Mouse (Mus musculus) induced T-regulatory cell, adult 2 months (primary cell): ENCODE data around the gene Ercc6l2.
A peak's percentile ranks its signal among the peaks of the same experiment; 100 is the strongest.
"Not testable (repeated sequence)": the region's sequence is repeated elsewhere in the genome, so short reads cannot be mapped to it uniquely, and the experiment has no call there.

ENCODE experiments used
- DNase-seq: peaks from one replicate; pipeline ENCODE4 v3.0.0-alpha.2; 2012; ENCODE audit warnings: low read depth

The Ercc6l2 gene

GRCm38 (mm10) chr13:63879864-63880141 lies 64.8 kb downstream of the Ercc6l2 start:
- DNase-seq, result no peak

- DNase-seq, result peak; percentile 68
Measured at GRCm38 (mm10) chr13:63885532-63885949, 70.5 kb downstream of the Ercc6l2 start.

- DNase-seq, result peak; percentile 73
Measured at GRCm38 (mm10) chr13:63886429-63887052, 71.5 kb downstream of the Ercc6l2 start.

GRCm38 (mm10) chr13:63900679-63901302 lies 85.8 kb downstream of the Ercc6l2 start:
- no peak for DNase-seq

GRCm38 (mm10) chr13:63901303-63901713 lies 86.3 kb downstream of the Ercc6l2 start:
- no peak for DNase-seq

- no peak for DNase-seq
Measured at GRCm38 (mm10) chr13:63901714-63902597, 86.9 kb downstream of the Ercc6l2 start.

GRCm38 (mm10) chr13:63906516-63906915 lies 91.5 kb downstream of the Ercc6l2 start:
- DNase-seq, result no peak

- DNase-seq, result no peak
Measured at GRCm38 (mm10) chr13:63907437-63907836, 92.4 kb downstream of the Ercc6l2 start.

GRCm38 (mm10) chr13:63910141-63910804 lies 95.2 kb downstream of the Ercc6l2 start:
- no peak for DNase-seq

- DNase-seq, result no peak
Measured at GRCm38 (mm10) chr13:63911617-63912016, 96.6 kb downstream of the Ercc6l2 start.

- no peak for DNase-seq
Measured at GRCm38 (mm10) chr13:63913136-63913535, 98.1 kb downstream of the Ercc6l2 start.

GRCm38 (mm10) chr13:63915176-63915575 lies 100.1 kb downstream of the Ercc6l2 start:
- DNase-seq, result no peak

- no peak for DNase-seq
Measured at GRCm38 (mm10) chr13:63915684-63916083, 100.6 kb downstream of the Ercc6l2 start.

- no peak for DNase-seq
Measured at GRCm38 (mm10) chr13:63916568-63916967, 101.5 kb downstream of the Ercc6l2 start.

GRCm38 (mm10) chr13:63917198-63917767 lies 102.2 kb downstream of the Ercc6l2 start:
- DNase-seq, result no peak

GRCm38 (mm10) chr13:63917776-63918621 lies 103.0 kb downstream of the Ercc6l2 start:
- DNase-seq, result no peak

GRCm38 (mm10) chr13:63918733-63919422 lies 103.8 kb downstream of the Ercc6l2 start:
- DNase-seq, result no peak

GRCm38 (mm10) chr13:63924036-63924435 lies 109.0 kb downstream of the Ercc6l2 start:
- DNase-seq, result not testable (repeated sequence)

- no peak for DNase-seq
Measured at GRCm38 (mm10) chr13:63927326-63927725, 112.3 kb downstream of the Ercc6l2 start.

- DNase-seq, result peak; percentile 24
Measured at GRCm38 (mm10) chr13:63929351-63929750, 114.3 kb downstream of the Ercc6l2 start.
